9 mouse cellular contexts compared by ENCODE assay signal in the genomic region with DNA sequence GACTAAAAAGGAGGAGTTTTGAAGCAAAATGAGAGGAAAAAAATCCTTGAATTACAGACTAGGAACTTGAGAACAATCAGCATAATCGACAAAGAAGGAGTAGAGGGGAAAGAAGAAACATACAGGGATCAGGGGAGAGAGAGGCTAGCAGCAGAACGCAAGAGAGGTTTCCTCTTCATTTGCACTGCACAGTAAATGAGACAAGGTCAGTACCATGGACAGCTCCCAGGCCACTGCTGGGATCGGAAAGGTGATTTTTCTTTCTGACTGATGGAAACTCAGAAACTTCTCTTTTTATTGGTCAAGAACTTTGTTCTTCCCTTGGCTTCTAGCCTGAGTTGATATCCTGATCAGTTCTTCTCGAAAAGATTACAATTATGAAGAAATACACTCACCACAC. TPM values are rescaled to one million over a fixed set of nuclear protein-coding genes. Genes with fewer than 3 reads are reported as not detected.
DNase-seq lines count a peak whose midpoint lies in the region; ATAC-seq lines count a peak whose summit lies in the region.
"Had no signal": no experiment of that assay in that cellular context is flagged by ENCODE, and none has a peak within 500 bp of the region (broad histone marks: within the 10 kb centered on the region; RNA-seq: fewer than 3 reads in every experiment).

No protein-coding gene starts in this region.

- whole genome bisulfite sequencing in neural tube, embryonic 11.5 days: 8% methylated on average over 4 of the region's 4 CpGs

- H3K36me3 ChIP-seq in neural tube, embryonic 11.5 days (ENCODE audit: control insufficient read depth, insufficient read depth, low read length): no peaks in the 10 kb centered on the region
- H3K36me3 ChIP-seq: midbrain, embryonic 12.5 days had no signal

- no peak overlapping the region for H3K9ac ChIP-seq in neural tube, embryonic 11.5 days (ENCODE audit: low read length)

- no peak overlapping the region for H3K4me3 ChIP-seq in neural tube, embryonic 11.5 days (ENCODE audit: low read depth, low read length)

- no peak overlapping the region for H3K4me2 ChIP-seq in neural tube, embryonic 11.5 days (ENCODE audit: low read depth)

- intact Hi-C loops in gastrocnemius, postnatal 14 days (cut with DNase I; ENCODE audit: low total_unique reads): no loop called here

- H3K9me3 ChIP-seq in neural tube, embryonic 11.5 days (ENCODE audit: control insufficient read depth, low read length): no peaks in the 10 kb centered on the region
- H3K9me3 ChIP-seq: midbrain, embryonic 12.5 days had no signal

- no peak for ATAC-seq in neural tube, embryonic 11.5 days (ENCODE audit: insufficient read depth, low FRiP score, low TSS enrichment)

- no peaks in the 10 kb centered on the region for H3K27me3 ChIP-seq in neural tube, embryonic 11.5 days (ENCODE audit: control insufficient read depth, insufficient read depth, low read length)

- no peaks in the 10 kb centered on the region for H3K4me1 ChIP-seq in neural tube, embryonic 11.5 days (ENCODE audit: control insufficient read depth, insufficient read depth, low read length)
- H3K4me1 ChIP-seq: midbrain, embryonic 12.5 days had no signal

- peak; percentile 19 for DNase-seq in gastrocnemius, postnatal 14 days
- no peak for DNase-seq in gastrocnemius, adult 18-20 months (ENCODE audit: low spot score)
- DNase-seq in urinary bladder, postnatal 14 days (ENCODE audit: low spot score): peak; percentile 77
- DNase-seq in urinary bladder, postnatal 10 days (ENCODE audit: low spot score): no peak
- DNase-seq in induced T-regulatory cell, adult 2 months (ENCODE audit: low read depth): peak; percentile 1
- peak; percentile 36 for DNase-seq in neural tube, embryonic 11.5 days (ENCODE audit: low spot score)
- no peak for DNase-seq in layer of hippocampus, adult 11-12 months (ENCODE audit: low spot score)
- DNase-seq in left cerebral cortex, adult 11 months (ENCODE audit: low spot score): no peak

- H3K27ac ChIP-seq in neural tube, embryonic 11.5 days (ENCODE audit: low read depth, low read length): no peak overlapping the region
- H3K27ac ChIP-seq: midbrain, embryonic 12.5 days had no signal

RNA-seq across cellular contexts. Expression of gene Brinp1, which starts 1.4 kb away (rescaled TPM):
- under 1 TPM in 1 of 2 experiments, not detected in 1; 0.14 TPM for total RNA-seq in gastrocnemius, postnatal 14 days (2021)
- not detected for total RNA-seq in gastrocnemius, adult 18-20 months (2021)
- 10.8 and 11.9 TPM in 2 replicates for polyA plus RNA-seq in neural tube, embryonic 11.5 days (2014; fragmentation: Nextera tagmentation; extraction: Ambion mirVana)

Comparison
In these comparisons a context has a peak if more than half of its experiments do, and no peak if none do; other contexts are left out.
1. DNase-seq: peak in gastrocnemius, postnatal 14 days (single experiment), urinary bladder, postnatal 14 days (single experiment), induced T-regulatory cell, adult 2 months (single experiment) and neural tube, embryonic 11.5 days (single experiment); none in gastrocnemius, adult 18-20 months (single experiment), urinary bladder, postnatal 10 days (single experiment), layer of hippocampus, adult 11-12 months (single experiment) and left cerebral cortex, adult 11 months (single experiment).